Mouse (Mus musculus) heart, postnatal 0 days (tissue): ENCODE data around the gene D3Ertd751e.

Experiments
- CTCF ChIP-seq: IDR thresholded peaks from 2 replicates; pipeline ENCODE4 v1.5.1; 2016; ENCODE audit warnings: antibody characterized with exemption, control low read depth, low read depth
- EP300 ChIP-seq: IDR thresholded peaks from 2 replicates; pipeline ENCODE4 v1.6.1; 2016; ENCODE audit warnings: antibody characterized with exemption, low read depth

DNA sequence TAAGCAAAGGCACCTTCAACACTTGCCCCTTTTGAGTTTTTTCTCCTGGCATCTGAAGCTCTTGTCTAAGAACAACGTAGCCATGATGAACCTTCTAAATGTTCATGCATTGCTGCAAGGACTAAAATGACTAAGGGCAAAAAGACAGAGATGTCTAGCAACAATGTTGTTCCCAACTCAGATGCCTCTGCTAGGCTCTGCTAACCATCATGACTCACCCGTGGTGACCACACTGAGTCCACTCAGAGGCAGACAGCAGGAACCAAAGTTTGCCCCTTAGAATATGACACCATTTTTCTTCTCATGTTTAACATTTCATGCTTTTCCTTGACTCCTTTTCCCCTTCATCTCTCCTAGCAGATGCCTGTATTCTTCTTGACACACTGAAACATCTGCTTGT is 12.1 kb downstream of the D3Ertd751e start:
- no peak for TF ChIP-seq CTCF
- no peak for TF ChIP-seq EP300
